Mouse (Mus musculus) kidney, postnatal 36 days (tissue): ENCODE data around the gene Lbh.

ENCODE experiments used
- DNase-seq, 2 experiments: peaks; one replicate each; pipeline ENCODE4 v3.0.0; 2021 to 2022; ENCODE audit warnings: mixed read lengths in 2 of 2

The Lbh gene

GRCm38 (mm10) chr17:72944368-72944767 is 26.3 kb downstream of the Lbh start:
- no peak for DNase-seq

DNA sequence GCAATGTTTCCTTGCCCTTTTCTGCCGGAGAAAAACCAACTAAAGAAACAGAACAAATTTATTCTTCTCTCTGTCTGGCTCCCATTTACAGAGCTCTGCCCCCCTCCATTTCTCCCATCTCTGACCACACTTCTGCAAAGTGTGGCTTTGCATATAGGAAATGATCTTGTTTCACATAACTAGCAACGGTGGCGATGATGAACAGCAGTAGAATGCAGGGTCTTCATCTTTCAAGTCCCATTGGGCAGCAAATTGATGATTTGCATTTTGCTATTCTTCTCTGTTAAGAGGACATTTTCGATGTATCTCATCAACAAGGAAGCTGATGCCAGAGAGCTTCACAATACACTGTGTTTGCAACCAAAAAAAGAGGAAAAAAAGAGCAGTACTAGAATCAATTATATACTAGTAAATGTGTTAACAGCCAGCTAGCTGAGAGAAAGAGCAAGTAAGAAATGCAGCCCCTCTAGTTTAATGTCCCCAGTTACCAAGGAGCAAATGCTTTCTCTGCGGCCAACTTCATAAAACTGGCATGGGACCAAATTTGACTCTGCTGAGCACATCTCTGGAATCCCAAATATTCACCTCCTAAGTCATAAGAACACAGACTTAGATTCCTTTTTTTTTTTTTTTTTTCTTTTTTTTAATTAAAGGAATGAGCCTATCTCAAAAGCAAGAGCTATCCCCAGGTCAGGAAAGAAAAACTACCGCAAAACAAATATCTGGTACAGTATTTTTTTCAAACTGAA is 29.2 kb downstream of the Lbh start:
- peak; percentile 30 to 33 for DNase-seq

DNA sequence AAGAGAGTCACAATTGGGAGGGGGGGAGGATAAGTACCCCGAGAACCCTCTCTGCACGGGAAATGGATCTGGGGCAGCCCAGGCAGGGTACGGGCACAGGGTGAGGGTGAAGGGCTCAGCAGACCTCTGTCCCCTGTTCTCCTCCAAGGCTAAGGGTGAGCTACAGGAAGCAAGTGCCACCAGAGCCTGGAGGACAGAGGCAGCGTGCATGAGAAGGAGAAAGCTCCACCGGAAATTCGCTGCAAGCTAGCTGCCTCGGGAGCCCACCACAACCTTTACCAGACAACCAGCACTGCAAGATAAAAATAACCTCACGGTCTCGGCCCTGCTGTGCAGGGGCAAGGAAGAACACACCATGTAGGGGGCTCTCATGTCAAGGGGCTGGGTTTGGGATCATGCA is 30.0 kb downstream of the Lbh start:
- no peak for DNase-seq

DNA sequence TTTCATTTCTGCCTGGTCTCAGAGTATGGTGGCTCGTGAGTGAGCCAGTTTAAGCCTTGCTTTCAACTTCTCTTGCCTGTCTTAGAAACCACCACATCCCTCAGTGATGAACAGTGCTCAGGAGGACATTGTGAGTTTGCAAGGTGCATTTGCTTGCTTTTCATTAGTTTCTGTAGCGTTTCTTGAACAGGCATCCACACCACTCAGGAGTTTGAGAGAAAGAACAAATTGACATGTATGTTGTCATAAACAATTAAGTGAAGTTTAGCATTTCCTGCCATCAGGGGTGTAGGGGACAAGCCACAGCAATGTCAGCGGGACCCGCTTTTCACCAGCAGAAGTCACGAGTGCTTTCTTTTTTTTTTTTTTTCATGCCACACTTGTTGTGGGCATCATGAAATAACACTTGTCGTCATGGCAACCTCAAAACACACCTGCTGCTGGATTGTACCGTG is 31.2 kb downstream of the Lbh start:
- no peak for DNase-seq

DNA sequence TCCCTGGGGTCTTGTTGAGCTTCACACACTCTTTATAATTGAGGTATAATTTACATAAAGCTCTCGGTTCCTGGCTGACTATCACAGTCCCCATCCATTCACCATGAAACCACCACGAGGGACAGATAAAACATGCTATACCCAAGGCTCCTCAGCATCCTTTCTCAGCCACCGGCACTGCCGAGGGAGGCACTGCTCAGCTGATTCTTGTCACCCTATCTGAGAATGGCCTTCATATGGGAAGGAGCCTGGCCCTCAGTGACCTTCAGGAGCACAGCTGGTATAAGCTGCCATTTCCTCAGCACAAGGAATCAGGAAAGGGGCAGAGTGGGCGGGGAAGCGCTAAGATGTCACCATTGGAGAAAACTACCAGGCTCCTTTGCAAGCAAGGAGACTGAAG is 33.2 kb downstream of the Lbh start:
- DNase-seq, result no peak

DNA sequence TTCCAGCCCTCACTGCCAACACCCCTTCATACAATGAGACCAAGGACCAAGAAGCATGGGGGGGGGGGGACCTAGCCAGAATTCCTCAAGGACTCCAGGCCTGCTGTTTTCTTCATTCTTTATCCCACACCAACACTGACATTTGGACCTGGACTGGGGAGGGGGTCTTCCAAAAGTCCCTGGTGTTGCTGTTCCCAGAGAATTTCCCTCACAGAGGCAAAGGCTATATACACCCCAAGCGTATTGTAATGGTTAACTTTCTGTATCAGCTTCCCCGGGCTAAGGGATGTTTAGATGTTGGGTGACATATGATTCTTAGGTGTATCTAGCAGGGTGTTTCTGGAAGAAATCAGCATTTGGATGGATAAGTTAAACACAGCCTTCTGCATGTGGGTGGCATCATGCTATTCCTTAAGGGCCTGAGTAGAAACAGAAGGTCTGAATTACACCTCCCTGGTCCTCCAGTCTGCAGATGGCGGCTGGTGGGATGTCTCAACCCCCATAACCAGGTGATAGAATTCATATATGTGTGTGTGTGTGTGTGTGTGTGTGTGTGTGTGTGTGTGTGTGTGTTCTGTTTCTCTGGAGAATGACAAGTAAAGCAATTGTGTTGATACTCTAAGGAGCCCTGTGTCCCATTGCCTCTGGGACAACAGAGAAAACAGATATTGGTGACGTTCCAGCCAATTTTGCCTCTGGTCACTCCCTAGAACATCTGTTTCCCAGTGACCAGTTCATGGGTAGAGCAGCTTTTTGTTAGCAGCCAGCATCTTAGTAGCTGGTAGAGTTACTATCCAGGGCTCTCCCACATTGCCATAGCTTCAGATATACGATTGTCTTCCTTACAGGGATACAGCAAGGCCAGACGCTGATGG is 35.9 kb downstream of the Lbh start:
- no peak for DNase-seq

- DNase-seq, result no peak
Measured at GRCm38 (mm10) chr17:72955534-72955933, 37.4 kb downstream of the Lbh start.

GRCm38 (mm10) chr17:72957016-72957415 is 38.9 kb downstream of the Lbh start:
- no peak for DNase-seq

GRCm38 (mm10) chr17:72958886-72959285 is 40.8 kb downstream of the Lbh start:
- no peak for DNase-seq

DNA sequence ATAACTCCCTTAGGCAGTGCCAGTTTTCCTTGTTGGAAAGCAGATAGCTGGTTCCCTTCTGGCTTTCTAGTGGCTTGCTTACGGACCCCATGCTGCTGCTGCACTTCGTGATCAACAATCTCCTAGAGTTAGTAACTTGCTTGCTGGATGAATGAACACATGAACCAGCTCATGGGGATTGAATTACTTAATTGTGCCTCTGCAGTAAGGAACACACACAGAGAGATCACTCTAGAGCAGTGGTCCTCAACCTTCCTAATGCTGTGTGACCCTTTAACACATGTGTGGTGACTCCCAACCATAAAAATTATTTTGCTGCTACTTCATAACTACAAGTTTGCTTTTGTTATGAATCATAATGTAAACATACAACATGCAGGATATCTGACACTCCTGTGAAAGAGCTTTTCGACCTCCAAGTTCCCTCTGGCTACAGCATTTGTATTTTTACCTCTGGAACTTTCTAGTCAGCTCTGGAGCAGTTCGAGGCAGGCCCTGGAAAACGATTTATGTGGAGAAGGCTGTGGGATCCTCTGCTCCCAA is 41.5 kb downstream of the Lbh start:
- DNase-seq, result no peak

GRCm38 (mm10) chr17:72960243-72960642 is 42.1 kb downstream of the Lbh start:
- DNase-seq, result no peak

DNA sequence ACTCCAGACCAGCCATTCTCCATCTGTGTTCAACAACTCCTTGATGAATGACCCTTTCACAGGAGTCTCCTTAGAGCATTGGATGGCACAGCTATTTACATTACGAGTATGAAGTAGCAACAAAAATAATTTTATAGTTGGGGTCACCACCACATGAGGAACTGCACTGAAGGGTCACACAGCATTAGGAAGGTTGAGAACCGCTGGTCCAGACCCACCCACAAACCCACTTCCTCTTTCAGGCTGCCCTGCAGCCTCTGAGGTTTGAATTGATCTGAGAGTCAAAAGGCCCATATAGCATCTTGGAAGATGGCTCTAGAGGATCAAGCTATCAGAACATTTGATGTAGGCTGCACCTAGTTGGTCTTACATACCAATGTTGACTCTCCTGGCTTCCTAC is 42.8 kb downstream of the Lbh start:
- DNase-seq, result no peak

- peak; percentile 45 to 62 for DNase-seq
Measured at GRCm38 (mm10) chr17:72961953-72962630, 44.0 kb downstream of the Lbh start.

GRCm38 (mm10) chr17:72965687-72966086 is 47.6 kb downstream of the Lbh start:
- no peak for DNase-seq

- no peak for DNase-seq
Measured at GRCm38 (mm10) chr17:72966091-72966531, 48.0 kb downstream of the Lbh start.

DNA sequence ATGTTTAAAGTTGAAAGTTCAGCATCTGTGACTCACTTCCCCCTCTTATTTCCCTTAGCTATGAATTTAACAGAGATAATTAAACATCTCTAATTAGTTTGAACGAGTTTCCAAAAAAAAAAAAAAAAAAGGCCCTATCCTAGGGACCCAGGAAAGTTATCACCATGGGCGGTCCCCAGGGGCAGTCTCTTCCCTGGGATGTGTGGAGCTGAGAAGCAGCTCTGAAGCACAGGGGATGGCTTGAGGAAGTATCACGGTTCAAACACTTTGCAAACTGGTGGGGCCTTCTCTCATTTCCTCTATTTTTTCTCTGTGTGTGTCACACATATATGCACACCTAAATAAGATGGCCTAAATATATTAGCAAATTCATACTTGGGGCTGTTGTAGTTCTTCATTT is 48.8 kb downstream of the Lbh start:
- no peak for DNase-seq

DNA sequence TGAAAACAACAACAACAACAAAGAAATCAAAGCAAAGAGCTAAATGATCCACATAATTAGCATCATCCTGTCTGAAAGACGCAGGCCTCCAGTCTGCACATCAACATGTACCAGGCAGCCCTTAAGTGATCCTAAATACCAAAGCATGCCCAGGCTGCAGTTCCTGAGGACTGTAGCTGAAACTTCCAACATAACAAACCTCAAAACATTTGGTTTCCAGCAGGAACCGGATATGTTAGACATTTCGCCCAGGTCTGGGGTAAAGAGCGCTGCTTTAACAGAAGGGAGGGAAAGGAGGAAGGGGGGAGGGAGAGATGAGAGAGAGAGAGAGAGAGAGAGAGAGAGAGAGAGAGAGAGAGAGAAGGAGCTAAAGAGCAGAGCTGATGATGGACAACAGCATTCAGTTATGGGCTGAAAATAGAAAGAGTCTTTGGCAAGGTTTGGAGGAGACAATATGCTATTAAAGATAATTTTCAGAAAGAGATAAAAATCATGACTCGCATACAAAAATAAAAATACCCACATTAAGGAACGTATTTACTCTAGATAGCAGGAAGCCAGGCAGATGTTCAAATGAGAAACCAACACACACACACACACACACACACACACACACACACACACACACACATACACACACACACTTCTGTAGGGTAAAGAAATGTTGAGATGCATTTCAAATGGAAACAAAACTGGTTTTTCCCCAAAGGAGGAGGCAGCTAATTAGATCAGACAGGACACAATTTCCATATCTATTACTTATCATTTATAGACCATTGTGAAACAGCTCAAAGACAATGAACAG is 49.5 kb downstream of the Lbh start:
- no peak for DNase-seq

DNA sequence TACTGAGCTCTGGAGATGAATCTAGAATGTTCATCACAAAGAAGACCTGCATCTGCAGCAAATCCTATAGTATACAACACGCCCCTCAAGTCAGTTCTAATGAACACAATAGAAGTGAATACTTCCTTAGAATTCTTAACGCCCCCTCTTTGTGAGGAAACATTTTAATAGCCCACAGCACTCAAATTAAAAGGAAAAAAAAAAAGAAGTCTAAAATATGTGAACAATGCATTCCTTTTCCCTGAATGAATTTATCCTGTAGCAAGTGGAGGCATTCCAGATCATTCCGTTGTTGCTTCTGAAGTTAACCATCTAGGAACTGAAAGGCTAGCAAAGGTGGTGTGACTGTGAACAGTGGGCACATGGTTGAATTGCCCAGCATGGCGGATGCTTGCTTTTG is 50.6 kb downstream of the Lbh start:
- no peak for DNase-seq

- DNase-seq, result no peak
Measured at GRCm38 (mm10) chr17:72970631-72971161, 52.6 kb downstream of the Lbh start.

DNA sequence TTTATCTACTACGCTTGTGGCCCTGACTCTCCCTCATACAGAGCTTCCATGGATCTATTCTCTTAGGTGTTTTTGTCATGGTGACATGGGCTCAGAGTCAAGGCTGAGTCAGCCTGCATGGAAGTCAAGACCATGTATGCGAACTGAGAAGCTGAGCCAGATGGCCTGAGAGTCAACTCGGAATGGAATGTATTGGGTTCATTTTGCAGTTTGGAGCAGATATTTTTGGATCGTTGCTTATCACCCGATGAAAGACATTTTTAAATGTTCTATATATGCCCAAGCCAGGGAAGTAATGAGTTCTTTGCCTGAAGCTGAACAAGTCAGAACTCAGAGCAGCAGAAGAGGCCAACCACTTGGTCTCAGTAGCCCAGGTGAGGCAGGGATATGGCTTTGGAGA is 54.9 kb downstream of the Lbh start:
- no peak for DNase-seq

- peak; percentile 12 to 32 for DNase-seq
Measured at GRCm38 (mm10) chr17:72976258-72977231, 58.4 kb downstream of the Lbh start.
